Mouse (Mus musculus) kidney, embryonic 16.5 days (tissue): ENCODE results near the gene Ugt1a7c. TPM values are rescaled to one million over a fixed set of nuclear protein-coding genes. Genes with fewer than 3 reads are reported as not detected.

Source experiments
- ATAC-seq: fragments of 200-750 bp; cut with Nextera tagmentation; 2 replicates; pipeline ENCODE4 v1.8.0; 2017; ENCODE audit warnings: moderate TSS enrichment; ENCODE audit not compliant: low FRiP score, low TSS enrichment
- H3K27ac ChIP-seq: fragments of 300-500 bp; sonication (generic); 2 replicates; pipeline ENCODE4 v1.5.1; 2014; ENCODE audit warnings: low read length
- H3K27me3 ChIP-seq: fragments of 300-500 bp; sonication (generic); 2 replicates; pipeline ENCODE4 v1.6.1; 2014; ENCODE audit warnings: low read length, control low read depth, mixed read lengths; ENCODE audit not compliant: insufficient read depth
- H3K36me3 ChIP-seq: fragments of 300-500 bp; sonication (generic); 2 replicates; pipeline ENCODE4 v1.6.1; 2014; ENCODE audit warnings: low read length, control low read depth, mixed read lengths; ENCODE audit not compliant: insufficient read depth
- H3K4me1 ChIP-seq: fragments of 300-500 bp; sonication (generic); 2 replicates; pipeline ENCODE4 v1.6.1; 2014; ENCODE audit warnings: low read length, control low read depth, mixed read lengths; ENCODE audit not compliant: insufficient read depth
- H3K4me2 ChIP-seq: fragments of 300-500 bp; sonication (generic); replicated peaks from 2 replicates; pipeline ENCODE4 v1.6.1; 2014; ENCODE audit warnings: low read depth, low read length
- H3K4me3 ChIP-seq: fragments of 300-500 bp; sonication (generic); 2 replicates; pipeline ENCODE4 v1.5.1; 2014; ENCODE audit warnings: mild to moderate bottlenecking, low read length
- H3K9ac ChIP-seq: fragments of 300-500 bp; sonication (generic); replicated peaks from 2 replicates; pipeline ENCODE4 v1.6.1; 2014; ENCODE audit warnings: low read length
- H3K9me3 ChIP-seq: fragments of 300-500 bp; sonication (generic); 2 replicates; pipeline ENCODE4 v1.6.1; 2016; ENCODE audit warnings: low read length, control low read depth
- WGBS: fragments of 180-500 bp; shearing (Covaris S2); extraction: QIAGEN DNeasy Blood & Tissue Kit; methylation state at CpG from one replicate; pipeline ENCODE4 v1.1.7; 2014; 5-methylcytosine and 5-hydroxymethylcytosine counted together
- polyA plus RNA-seq: library from polyadenylated mRNA; unstranded; fragments of >200 nt; fragmentation: Nextera tagmentation; extraction: Ambion mirVana; gene quantifications from 2 replicates; pipeline ENCODE4 v1.2.1, GENCODE M21; 2015

The Ugt1a7c gene
- polyA plus RNA-seq, 1 experiment from 2014 or later = 10.9 TPM

DNA sequence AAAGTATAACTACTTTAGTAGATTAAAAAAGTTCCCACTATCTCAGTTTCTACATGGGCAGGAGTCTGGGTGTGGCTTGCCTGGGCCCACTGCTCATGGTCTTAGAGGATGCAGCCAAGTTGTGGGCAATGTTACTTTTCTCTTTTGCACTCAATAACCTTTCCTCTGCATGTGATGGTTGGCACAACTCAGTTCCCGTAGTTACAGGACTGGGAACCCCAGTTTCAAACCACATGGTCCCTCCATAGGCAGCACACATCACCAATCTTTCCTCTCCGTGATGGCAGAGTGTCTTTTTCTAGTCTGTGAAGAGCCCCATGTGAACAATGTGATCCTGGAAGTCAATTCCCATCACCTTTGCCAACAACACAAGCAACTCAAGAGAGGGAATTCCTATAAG lies 132.6 kb downstream of the Ugt1a7c start:
- no peak for ATAC-seq
- Histone ChIP-seq H3K9me3 (peaks cover 73% of the 10 kb centered on the region), H3K4me1 (no peaks in the 10 kb centered on the region), H3K4me2 (no peak overlapping the region), H3K27ac (no peak overlapping the region), H3K4me3 (no peak overlapping the region), H3K9ac (no peak overlapping the region), H3K36me3 (no peaks in the 10 kb centered on the region), H3K27me3 (no peaks in the 10 kb centered on the region)
- WGBS = 61% methylated on average over 2 of the region's 2 CpGs

DNA sequence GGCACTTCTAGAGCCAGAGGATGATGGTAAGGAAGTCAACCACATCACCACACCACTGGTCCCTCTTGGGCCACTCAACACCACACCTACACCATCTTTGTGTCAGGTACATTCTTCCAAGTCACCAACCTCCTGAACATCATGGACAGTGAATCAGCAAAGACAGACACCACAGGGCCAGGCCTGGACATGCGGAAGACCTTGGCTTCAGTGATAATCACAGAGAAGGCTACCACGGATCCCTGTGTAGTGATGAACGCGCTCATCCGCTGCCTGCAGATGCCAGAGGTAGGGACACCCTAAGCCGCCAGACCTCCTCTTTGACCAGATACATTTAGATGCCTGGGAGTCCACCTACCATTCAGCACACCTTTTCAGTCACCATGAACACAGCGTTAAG lies 133.3 kb downstream of the Ugt1a7c start:
- no peaks in the 10 kb centered on the region for H3K27me3 ChIP-seq
- no peaks in the 10 kb centered on the region for H3K4me1 ChIP-seq
- no peak overlapping the region for H3K27ac ChIP-seq
- no peaks in the 10 kb centered on the region for H3K36me3 ChIP-seq
- peaks cover 79% of the 10 kb centered on the region for H3K9me3 ChIP-seq
- no peak overlapping the region for H3K9ac ChIP-seq
- 71% methylated on average over 7 of the region's 7 CpGs for WGBS
- no peak overlapping the region for H3K4me3 ChIP-seq
- H3K4me2 ChIP-seq = no peak overlapping the region
- ATAC-seq = no peak

DNA sequence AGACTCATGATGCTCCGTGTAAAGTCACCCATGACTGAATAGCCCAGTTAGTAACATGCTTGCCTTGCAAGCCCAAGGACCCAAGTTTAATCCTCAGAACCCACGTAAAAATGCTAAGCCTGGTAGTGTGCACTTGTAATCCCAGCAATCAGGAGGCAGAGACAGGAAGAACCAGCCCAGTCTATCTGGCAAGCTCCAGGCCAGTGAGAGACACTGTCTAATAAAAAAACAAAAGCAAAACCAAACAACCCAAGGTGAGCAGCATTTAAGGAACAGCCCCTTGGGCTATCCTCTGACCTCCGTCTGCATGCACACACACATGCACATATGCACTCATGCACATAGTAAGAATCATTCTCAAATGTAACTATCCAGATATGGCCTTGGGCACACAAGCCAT lies 134.7 kb downstream of the Ugt1a7c start:
- Histone ChIP-seq H3K36me3 (no peaks in the 10 kb centered on the region), H3K27ac (no peak overlapping the region), H3K4me2 (no peak overlapping the region), H3K4me3 (no peak overlapping the region), H3K9me3 (peaks cover 93% of the 10 kb centered on the region), H3K27me3 (no peaks in the 10 kb centered on the region), H3K9ac (no peak overlapping the region), H3K4me1 (no peaks in the 10 kb centered on the region)
- no peak for ATAC-seq
- WGBS = 75% methylated on average over 3 of the region's 3 CpGs

- H3K4me2 ChIP-seq = no peak overlapping the region
- 85% methylated on average over 5 of the region's 5 CpGs for WGBS
- H3K9me3 ChIP-seq = peaks cover 98% of the 10 kb centered on the region
- no peak for ATAC-seq
- no peak overlapping the region for H3K4me3 ChIP-seq
- no peaks in the 10 kb centered on the region for H3K27me3 ChIP-seq
- H3K9ac ChIP-seq = no peak overlapping the region
- no peaks in the 10 kb centered on the region for H3K36me3 ChIP-seq
- no peak overlapping the region for H3K27ac ChIP-seq
- H3K4me1 ChIP-seq = no peaks in the 10 kb centered on the region
Observed at GRCm38 (mm10) chr1:88229986-88230385, 135.1 kb downstream of the Ugt1a7c start.

DNA sequence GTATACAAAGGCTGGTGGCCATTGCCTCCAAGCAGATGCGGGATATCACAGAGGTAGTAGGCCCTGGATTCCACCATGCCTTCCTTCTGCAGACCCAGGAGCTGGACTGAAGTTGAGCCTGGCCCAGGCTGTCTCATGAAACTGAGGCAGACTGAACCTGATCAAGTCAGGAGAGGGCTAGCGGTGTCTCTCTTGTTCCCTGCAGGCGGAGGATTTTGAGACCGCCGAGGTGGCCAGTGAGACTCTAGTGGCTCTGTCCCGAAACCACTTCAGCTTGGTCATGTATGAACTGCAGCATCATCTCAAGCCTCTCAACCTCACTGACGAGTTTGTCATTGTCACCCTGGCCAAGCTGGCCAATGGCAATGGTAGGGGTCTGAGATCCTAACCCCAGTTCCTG lies 135.6 kb downstream of the Ugt1a7c start:
- ATAC-seq = no peak
- Histone ChIP-seq H3K27ac (no peak overlapping the region), H3K4me3 (no peak overlapping the region), H3K27me3 (no peaks in the 10 kb centered on the region), H3K36me3 (no peaks in the 10 kb centered on the region), H3K4me2 (no peak overlapping the region), H3K9ac (no peak overlapping the region), H3K9me3 (peaks cover 100% of the 10 kb centered on the region), H3K4me1 (no peaks in the 10 kb centered on the region)
- WGBS = 73% methylated on average over 7 of the region's 7 CpGs

GRCm38 (mm10) chr1:88230981-88231802 lies 136.3 kb downstream of the Ugt1a7c start:
- no peak for ATAC-seq
- H3K9ac ChIP-seq = no peak overlapping the region
- H3K27ac ChIP-seq = no peak overlapping the region
- H3K4me3 ChIP-seq = no peak overlapping the region
- H3K4me1 ChIP-seq = no peaks in the 10 kb centered on the region
- WGBS = 77% methylated on average over 6 of the region's 6 CpGs
- no peak overlapping the region for H3K4me2 ChIP-seq
- peaks cover 99% of the 10 kb centered on the region for H3K9me3 ChIP-seq
- no peaks in the 10 kb centered on the region for H3K27me3 ChIP-seq
- no peaks in the 10 kb centered on the region for H3K36me3 ChIP-seq

GRCm38 (mm10) chr1:88231803-88232499 lies 137.1 kb downstream of the Ugt1a7c start:
- H3K4me1 ChIP-seq = no peaks in the 10 kb centered on the region
- H3K27ac ChIP-seq = no peak overlapping the region
- WGBS = 67% methylated on average over 7 of the region's 7 CpGs
- H3K36me3 ChIP-seq = no peaks in the 10 kb centered on the region
- ATAC-seq = no peak
- H3K4me3 ChIP-seq = no peak overlapping the region
- H3K4me2 ChIP-seq = no peak overlapping the region
- no peaks in the 10 kb centered on the region for H3K27me3 ChIP-seq
- no peak overlapping the region for H3K9ac ChIP-seq
- peaks cover 97% of the 10 kb centered on the region for H3K9me3 ChIP-seq

DNA sequence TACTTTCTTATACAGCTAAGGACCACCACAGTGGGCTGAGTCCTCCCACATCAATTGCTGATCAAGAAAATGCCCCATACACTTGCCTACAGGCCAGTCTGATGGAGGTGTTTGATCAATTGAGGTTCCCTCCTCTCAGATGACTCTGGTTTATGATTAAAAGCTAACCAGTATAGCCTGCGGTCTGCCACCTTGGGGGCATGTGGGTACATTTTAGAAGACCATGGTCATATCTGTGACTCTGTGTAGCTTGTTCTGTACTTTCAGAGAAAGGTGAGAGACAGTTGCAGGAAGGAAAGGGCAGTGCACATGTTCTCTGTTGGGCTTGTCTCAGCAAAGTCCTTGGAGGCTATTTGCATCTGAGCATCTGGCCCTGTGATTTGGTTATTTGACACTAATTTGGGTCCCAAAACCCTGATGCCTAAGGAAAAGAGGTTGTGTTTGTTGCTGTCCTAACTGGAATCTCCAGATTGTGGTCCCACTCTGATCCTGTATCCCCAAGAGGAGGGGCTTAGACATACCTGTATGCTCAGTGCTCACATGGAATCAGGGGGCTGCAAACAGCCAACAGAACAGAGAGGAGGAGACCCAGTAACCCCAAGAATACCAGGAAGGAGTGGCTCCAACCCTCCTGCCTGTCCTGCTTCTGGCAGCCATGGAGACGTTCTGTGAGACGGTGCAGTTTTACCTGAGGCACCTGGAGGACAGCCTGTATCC lies 138.0 kb downstream of the Ugt1a7c start:
- 57% methylated on average over 3 of the region's 3 CpGs for WGBS
- H3K27me3 ChIP-seq = no peaks in the 10 kb centered on the region
- H3K27ac ChIP-seq = no peak overlapping the region
- ATAC-seq = no peak
- no peaks in the 10 kb centered on the region for H3K4me1 ChIP-seq
- no peaks in the 10 kb centered on the region for H3K36me3 ChIP-seq
- H3K4me3 ChIP-seq = no peak overlapping the region
- H3K4me2 ChIP-seq = no peak overlapping the region
- peaks cover 97% of the 10 kb centered on the region for H3K9me3 ChIP-seq
- H3K9ac ChIP-seq = no peak overlapping the region

DNA sequence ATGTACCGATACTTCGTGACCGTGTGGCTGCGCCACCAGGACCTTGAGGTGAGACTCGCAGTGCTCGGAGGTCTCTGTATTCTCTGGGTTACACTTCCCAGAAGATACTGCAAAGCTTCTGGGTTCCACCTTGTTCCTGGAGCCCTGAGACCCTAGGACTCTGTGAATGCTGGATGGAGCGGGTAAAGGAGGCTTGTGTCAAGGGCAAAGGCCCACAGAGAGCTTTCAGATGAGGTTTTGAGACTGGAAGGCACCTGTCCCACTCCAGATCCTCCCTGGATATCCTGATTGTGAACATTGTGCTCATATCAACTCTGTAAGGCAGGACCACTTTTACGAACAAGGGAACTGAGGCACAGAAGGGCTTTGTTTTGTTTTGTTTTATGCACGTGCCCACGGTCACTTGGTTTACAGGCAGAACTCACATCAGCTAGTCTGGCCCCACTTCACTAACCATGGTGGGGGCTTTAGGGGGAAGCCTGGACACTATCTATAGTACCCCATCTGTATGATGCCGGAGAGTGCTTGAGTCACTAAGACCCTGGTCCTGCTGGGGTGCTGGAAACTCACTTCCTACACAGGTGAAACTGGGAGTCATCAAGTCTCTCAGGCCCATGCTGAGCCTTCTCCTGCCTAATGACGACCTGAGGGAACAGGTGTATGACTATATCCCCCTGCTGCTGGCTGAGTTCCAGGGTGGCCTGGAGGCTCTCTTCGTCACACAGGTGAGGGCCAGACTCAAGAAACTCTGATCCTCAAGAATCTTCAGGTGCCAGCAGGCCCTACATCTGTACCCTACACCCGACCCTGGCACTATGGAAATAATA lies 138.8 kb downstream of the Ugt1a7c start:
- no peak overlapping the region for H3K4me3 ChIP-seq
- ATAC-seq = no peak
- H3K36me3 ChIP-seq = no peaks in the 10 kb centered on the region
- no peak overlapping the region for H3K9ac ChIP-seq
- 68% methylated on average over 14 of the region's 14 CpGs for WGBS
- H3K4me1 ChIP-seq = no peaks in the 10 kb centered on the region
- no peak overlapping the region for H3K27ac ChIP-seq
- peaks cover 97% of the 10 kb centered on the region for H3K9me3 ChIP-seq
- H3K4me2 ChIP-seq = no peak overlapping the region
- no peaks in the 10 kb centered on the region for H3K27me3 ChIP-seq
